Mouse (Mus musculus) retina, postnatal 1 day (tissue): Measurements from ENCODE around the gene Fanci.

ENCODE experiments used
- DNase-seq: peaks from one replicate; pipeline ENCODE4 v3.0.0-alpha.2; 2012

Fanci gene

DNA sequence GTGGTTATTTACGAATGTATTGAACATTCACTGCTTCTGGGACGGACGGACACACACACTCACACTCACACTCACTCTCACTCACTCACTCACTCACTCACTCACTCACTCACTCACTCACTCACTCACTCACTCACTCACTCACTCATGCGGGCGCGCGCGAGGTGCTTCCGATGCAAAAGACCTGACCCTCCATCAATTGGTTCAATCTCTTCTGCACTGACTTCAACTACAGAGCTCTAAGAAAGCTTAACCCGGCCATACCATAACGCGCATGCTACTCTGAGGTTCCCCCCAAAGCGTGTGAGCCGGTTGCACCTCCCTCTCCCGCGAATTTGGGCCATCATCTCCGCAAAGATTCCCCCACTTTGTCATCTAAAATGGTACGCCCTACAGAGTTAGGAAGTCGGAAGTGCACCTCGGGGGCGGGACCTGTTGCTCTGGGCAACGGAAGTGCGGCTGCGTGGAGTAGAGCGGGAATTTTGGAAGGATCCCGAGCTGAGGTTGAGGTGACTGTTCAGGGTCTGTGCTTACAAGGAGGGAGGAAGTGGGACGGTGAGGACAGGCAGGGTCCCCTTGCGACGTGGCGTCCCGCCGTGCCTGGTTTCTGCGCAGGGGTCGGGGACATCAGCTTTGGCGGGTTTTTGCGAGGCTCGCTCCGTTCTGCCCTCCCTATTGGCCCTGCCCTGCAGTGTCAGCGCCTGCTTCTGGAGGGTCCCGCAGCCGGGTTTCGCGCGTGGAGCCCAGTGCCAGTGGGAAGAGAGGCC, at the start of gene Fanci:
Fanci (plus strand) TSS at position 47 of the 767 bp plus-strand sequence.
- peak; percentile 97 for DNase-seq

DNA sequence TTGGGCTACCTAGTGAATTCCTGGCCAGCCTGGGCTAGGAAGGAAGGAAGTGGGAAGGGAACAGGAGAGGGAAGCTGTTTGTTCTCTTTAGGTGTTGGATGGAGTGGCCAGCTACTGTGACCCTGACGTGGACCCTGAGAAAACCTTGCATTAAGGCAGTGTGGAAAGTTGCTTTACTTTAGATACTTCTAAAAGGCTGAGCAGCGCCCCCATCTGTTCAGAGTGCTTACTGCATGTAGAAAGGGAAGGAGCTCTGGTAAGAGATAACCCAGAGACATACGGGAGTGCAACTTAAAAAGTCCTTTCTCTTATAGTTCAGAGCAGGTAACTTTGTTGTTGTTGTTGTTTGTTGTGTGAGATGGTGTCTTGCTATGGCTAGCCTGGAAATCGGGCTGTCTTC, 45.8 kb upstream of the Fanci start:
- peak; percentile 67 for DNase-seq

DNA sequence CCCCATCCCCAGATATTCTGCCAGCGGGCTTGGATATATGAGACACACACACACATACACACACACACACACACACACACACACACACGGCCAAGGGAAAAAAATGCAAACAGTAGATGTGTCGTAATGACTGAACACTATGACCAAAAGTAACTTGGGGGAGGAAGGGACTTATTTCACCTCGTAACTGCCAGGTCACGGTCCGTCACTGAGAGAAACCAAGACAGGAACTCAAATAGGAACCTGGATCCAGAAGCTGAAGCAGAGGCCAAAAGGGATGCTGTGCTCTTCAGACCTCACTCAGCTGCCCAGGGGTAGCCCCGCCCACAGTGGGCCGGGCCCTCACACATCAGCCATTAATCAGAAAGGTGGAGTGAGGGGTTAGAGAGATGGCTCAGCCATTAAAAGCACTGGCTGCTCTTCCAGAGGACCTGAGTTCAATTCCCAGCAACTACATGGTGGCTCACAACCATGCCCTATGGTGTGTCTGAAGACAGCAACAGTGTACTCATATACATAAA, 45.1 kb upstream of the Fanci start:
- no peak for DNase-seq

DNA sequence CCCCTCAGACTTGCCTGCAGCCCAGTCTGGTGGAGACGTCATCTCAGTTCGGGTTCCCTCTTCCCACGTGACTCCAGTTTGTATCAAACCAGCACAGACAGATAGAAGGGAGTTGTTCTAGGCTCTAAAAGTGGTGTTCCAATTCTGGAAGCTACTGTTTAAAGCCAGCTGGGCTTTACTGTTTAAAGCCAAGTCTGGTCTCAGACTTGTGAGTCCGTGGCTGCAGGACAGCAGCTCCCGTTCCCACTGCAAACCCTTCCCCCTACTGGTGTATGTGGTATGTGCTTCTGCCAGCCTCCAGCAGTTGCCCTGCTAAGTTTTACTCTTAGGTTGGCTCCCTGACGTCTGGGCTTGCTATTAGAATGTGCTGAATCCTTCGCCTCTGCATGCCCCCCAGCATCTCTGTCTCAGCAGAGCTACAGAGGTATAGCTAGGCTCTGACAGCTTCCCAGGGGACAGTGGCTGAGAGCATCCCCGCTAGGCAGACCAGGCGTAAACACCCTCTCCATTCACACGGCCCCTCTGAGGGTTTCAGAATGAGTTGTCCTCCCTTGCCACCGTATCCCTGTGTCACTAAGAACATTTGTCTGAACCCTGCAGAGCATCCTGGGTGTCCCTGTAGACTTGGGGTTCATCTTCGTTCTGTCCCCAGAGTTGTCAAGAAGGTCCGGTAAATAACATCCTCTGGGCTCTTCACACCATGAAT, 44.5 kb upstream of the Fanci start:
- DNase-seq, result no peak

DNA sequence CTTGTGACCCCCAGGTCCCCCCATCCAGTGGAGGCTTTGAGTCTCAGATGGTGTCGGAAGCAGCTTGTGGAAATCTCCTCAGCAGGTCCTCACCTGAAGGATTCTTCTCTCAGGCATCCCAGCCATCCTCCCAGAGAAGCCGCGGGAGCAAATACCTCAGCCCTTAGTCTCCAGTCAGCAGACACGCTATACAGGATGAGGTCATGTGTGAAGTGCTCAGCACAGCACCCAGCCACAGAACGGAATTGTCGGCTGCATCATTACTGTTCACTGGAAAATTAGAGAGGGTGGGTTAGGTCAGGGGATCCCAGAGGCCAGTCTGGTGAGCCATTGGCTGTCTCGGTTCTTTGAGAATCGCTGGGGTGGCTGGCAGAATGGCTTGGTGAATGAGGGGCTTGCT, 42.9 kb upstream of the Fanci start:
- no peak for DNase-seq

- DNase-seq, result peak; percentile 90
These were observed 41.9 kb upstream of the Fanci start for GRCm38 (mm10) chr7:79349738-79350386.

- no peak for DNase-seq
These were observed 33.2 kb upstream of the Fanci start for GRCm38 (mm10) chr7:79358350-79359182.

DNA sequence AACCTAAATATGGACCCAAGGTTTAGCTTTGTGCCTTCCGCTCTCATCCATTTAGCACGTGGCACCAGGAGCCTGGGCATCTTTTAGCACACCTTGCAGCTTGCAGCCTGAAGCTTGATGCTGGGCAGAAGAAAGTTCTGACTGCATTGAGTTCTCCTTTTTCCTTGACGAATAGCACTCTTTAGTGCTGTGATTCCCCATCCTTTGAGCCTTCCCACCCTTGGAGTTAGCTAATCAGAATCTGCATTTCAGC, 32.6 kb upstream of the Fanci start:
- no peak for DNase-seq

DNA sequence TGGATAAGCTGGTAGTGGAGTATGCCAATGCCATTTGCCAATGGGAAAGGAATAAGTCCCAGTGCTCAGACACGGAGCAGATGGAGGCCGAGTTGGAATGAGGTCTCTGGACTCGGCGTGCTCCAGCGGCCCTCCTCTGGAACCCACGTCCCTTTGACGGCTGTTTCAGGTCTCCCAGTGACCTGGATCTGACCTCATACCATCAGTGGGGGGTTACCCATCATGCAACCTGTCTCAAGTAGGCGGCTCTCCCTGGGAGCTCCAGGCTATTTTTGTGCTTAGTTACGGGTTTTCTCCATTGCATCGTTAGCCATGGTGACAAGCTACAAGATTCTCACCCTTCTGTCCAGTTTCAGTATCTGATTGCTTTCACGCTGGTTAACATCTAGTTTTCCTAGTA, 31.7 kb upstream of the Fanci start:
- DNase-seq, result peak; percentile 56

DNA sequence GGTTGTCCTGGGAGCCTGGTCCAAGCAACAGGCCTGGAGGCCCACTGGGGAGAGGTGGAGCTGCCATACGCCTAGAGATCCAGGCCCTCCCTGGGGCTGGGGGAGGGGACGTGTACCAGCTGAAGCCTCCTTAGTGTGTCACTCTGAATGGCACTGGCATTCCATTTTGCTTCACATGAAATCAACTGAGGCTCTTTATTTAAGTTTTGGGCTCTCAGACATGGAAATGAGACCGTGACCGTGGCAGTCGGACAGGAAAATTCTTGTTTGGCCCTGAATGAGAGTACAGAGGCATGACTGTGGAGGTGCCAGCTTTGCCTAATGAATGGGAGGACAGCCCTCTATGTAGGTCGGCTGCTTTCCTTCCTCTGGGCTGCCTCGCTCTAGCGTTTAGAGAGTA, 29.5 kb upstream of the Fanci start:
- DNase-seq, result peak; percentile 85

- DNase-seq, result no peak
These were observed 28.9 kb upstream of the Fanci start for GRCm38 (mm10) chr7:79362830-79363229.

DNA sequence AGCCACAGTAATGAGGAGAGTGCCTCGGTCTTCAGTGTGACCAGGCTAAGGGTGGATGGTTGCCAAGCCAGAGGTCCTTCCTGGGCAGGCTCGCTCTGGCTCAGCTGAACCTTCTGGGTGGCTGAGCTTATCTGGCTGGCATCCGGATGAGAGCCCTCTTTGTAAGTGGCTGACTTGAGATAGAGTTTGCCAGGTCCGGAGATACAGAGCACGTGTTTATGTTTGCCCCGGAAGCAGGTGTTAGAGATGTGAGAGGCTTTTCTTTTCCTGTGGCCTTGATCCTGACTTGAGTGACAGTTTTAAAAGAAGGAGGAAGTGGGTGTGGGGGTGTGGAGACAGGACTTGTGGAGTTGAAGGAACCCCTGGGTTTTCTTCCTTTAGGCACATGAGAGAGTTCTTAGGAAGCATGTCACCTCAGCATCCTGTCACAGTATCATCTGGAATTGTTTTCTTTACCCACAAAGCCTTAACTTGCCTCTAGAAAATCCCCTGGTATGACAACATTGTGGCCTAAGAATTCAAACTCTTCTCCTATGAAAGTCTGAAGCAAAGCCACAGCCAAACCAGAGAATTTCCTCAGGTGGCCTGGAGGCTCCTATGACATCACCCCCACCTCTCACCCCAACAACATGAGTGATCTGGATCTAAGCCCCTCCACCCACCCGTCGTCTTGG, 28.2 kb upstream of the Fanci start:
- peak; percentile 84 for DNase-seq

DNA sequence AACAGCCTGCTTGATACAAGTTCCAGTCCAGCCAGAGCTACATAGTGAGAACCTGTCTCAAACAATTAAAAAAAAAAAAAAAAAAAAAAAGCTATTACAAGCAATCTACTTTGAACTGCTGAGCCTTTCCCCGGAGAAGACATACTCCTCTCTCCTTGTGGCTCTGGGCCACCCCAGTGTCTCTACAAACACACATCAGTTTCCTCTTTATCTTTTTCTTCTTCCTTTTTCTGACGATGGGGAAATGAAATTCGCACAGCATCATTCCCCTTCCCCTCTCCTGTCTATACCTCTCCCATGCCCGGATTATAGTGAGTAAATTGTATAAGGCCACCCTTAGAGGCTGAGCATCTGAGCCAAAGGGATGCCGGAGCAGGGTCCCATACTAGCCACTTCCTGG, 23.1 kb upstream of the Fanci start:
- no peak for DNase-seq

DNA sequence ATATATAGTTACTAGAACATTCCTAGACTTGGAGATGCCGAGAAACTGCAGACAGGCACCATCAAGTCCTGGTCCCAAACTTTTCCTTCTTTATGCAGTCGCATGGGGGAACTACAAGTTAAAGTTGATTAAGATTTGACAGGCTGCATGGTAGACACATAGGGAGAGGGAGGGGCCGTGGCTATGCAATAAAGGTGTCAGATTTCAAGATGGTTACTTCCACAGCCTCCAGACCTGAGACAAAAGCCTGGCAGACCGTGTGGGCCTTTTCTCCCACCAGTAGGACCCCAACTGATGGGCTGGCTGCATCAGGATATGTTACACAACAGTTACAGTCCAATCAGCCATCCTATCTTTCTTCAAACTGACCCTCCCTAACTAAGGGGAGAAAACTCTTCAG, 22.3 kb upstream of the Fanci start:
- DNase-seq, result no peak

DNA sequence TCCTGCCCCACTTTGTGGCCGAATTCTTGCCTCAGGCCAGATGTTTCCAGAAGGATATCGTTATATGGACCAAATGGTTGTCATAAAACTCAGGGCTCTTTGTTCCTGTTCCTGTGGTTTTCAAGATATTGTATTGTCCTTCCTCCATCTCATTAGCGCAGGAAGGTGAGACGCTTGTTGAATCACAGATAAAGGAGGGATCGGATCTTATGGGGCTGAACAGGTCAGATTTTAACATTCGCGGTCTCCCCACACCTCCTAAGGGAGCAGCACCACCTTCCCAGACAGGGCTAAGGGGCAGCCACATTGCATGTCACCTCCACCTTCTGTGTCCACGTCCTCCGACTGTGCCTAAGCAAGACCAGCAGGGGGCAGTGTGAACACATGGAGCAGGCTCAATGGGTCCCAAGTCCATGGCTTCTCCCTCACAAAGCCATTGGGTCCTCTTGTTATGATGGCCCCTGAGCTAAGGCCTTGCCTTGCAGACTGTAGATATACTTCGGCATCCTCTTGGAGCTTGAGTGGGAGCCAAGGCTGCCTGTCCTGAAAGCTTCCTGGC, 20.3 kb upstream of the Fanci start:
- DNase-seq, result peak; percentile 89

DNA sequence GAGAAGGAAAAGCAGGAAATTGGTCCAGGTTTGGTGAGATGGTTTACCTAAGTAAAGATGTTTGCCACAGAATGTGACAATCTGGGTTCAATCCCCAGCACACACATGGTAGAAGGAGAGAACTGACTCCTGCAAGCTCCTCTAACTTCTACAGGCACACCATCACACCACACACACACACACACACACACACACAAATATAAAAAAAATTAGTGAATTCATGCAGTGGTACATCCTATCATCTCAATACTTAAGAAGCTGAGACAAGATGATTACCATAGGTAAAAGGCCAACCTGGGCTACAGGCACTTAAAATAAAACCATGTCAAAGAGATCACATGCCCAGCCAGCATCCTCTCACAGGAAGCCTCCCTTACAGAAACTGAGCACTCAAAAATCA, 17.7 kb upstream of the Fanci start:
- DNase-seq, result no peak

- peak; percentile 30 for DNase-seq
These were observed 16.1 kb upstream of the Fanci start for GRCm38 (mm10) chr7:79375594-79375993.

DNA sequence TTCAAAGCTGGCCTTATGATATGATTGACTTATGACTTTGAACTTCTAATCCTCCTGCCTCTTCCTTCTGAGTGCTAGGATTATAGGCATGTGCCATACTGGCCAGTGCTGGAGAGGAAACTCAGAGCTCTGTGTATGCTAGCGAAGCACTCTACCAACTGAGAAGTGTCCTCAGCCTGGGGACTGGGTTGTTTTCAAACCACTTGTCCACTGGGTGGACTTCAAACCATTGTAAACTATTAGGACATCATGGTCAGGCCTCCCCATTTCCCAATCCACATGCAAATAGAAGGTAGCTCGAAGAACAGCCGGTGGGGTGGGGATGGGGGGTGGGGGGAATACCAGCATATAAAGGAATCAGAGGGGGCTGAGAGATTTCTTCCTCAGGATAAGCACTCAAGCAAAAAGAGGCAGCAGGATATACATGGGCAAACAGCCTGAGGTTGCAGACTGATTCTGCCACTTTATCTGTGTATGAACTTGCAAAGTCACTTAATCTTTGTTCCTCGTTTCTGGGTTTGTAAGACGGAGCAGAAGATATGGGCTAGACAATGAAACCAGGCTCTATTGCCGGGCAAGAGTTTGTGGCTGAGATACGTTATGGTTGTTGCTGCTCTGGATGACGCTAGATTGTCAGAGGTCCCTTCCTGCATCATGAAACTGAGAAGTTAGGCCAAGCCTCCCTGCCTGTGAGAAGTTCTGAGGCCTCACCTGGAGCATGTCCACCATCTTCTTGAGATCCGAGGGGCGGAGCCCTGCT, 15.0 kb upstream of the Fanci start:
- DNase-seq, result no peak

- DNase-seq, result peak; percentile 84
These were observed 5.2 kb upstream of the Fanci start, which contains the start of gene Rlbp1 for GRCm38 (mm10) chr7:79386422-79387133. Rlbp1 (minus strand) TSS chr7:79387048.

GRCm38 (mm10) chr7:79387140-79387539, 4.6 kb upstream of the Fanci start:
- DNase-seq, result no peak

GRCm38 (mm10) chr7:79387991-79388390, 3.7 kb upstream of the Fanci start:
- no peak for DNase-seq
